Mouse (Mus musculus) hindbrain, embryonic 16.5 days (tissue): ENCODE measurements at regions not wholly inside any gene's neighbourhood (a gene's known extent, or its start where the extent isn't known, plus 50 kb on each side); places are given as distances from the start of the nearest gene placed in this dataset.
A peak's percentile ranks its signal among the peaks of the same experiment; 100 is the strongest.

Experiments used
- ATAC-seq: fragments of 200-750 bp; cut with Nextera tagmentation; 2 replicates; pipeline ENCODE4 v1.8.0; 2017; ENCODE audit warnings: moderate TSS enrichment, moderate library complexity
- H3K27ac ChIP-seq: fragments of 300-500 bp; sonication (generic); 2 replicates; pipeline ENCODE4 v1.5.1; 2014; ENCODE audit warnings: low read depth, mild to moderate bottlenecking, control low read depth, low read length, moderate library complexity
- H3K27me3 ChIP-seq: fragments of 300-500 bp; sonication (generic); replicated peaks from 2 replicates; pipeline ENCODE4 v1.6.1; 2014; ENCODE audit warnings: low read length; ENCODE audit not compliant: control insufficient read depth, insufficient read depth
- H3K36me3 ChIP-seq: fragments of 300-500 bp; sonication (generic); 2 replicates; pipeline ENCODE4 v1.6.1; 2014; ENCODE audit warnings: mild to moderate bottlenecking, low read length, moderate library complexity, mixed read lengths; ENCODE audit not compliant: control insufficient read depth, insufficient read depth
- H3K4me1 ChIP-seq: fragments of 300-500 bp; sonication (generic); 2 replicates; pipeline ENCODE4 v1.6.1; 2014; ENCODE audit warnings: low read depth, low read length; ENCODE audit not compliant: control insufficient read depth, insufficient read depth
- H3K4me2 ChIP-seq: fragments of 300-500 bp; sonication (generic); 2 replicates; pipeline ENCODE4 v1.6.1; 2014; ENCODE audit warnings: mild to moderate bottlenecking, low read length, control low read depth, moderate library complexity
- H3K4me3 ChIP-seq: fragments of 300-500 bp; sonication (generic); 2 replicates; pipeline ENCODE4 v1.5.1; 2014; ENCODE audit warnings: mild to moderate bottlenecking, low read length, control low read depth, moderate library complexity
- H3K9ac ChIP-seq: fragments of 300-500 bp; sonication (generic); 2 replicates; pipeline ENCODE4 v1.6.1; 2014; ENCODE audit warnings: low read depth, mild to moderate bottlenecking, control low read depth, low read length, moderate library complexity
- H3K9me3 ChIP-seq: fragments of 300-500 bp; sonication (generic); 2 replicates; pipeline ENCODE4 v1.6.1; 2014; ENCODE audit warnings: mild to moderate bottlenecking, low read length, moderate library complexity; ENCODE audit not compliant: control insufficient read depth
- WGBS: fragments of 180-500 bp; shearing (Covaris S2); extraction: QIAGEN DNeasy Blood & Tissue Kit; methylation state at CpG from one replicate; pipeline ENCODE4 v1.1.7; 2014; 5-methylcytosine and 5-hydroxymethylcytosine counted together

- Histone ChIP-seq H3K4me3 (no peak overlapping the region), H3K9ac (no peak overlapping the region)
- WGBS = 91% methylated on average over 5 of the region's 5 CpGs
Observed at GRCm38 (mm10) chr3:34885137-34885536, 234.9 kb downstream of the Sox2 start.

GRCm38 (mm10) chr3:34893381-34893780 is 243.2 kb downstream of the Sox2 start:
- no peak for ATAC-seq
- H3K27me3 ChIP-seq = no peaks in the 10 kb centered on the region
- WGBS = 94% methylated on average over 5 of the region's 5 CpGs
- H3K9ac ChIP-seq = no peak overlapping the region
- H3K27ac ChIP-seq = no peak overlapping the region
- H3K4me3 ChIP-seq = no peak overlapping the region
- H3K36me3 ChIP-seq = no peaks in the 10 kb centered on the region
- H3K9me3 ChIP-seq = peaks cover 7% of the 10 kb centered on the region; the same call in 1 of the 2 replicates
- no peaks in the 10 kb centered on the region for H3K4me1 ChIP-seq
- H3K4me2 ChIP-seq = no peak overlapping the region

More at GRCm38 (mm10) chr3:34885137-34885536, 234.9 kb downstream of the Sox2 start:
- no peak for ATAC-seq
- no peaks in the 10 kb centered on the region for H3K4me1 ChIP-seq
- no peaks in the 10 kb centered on the region for H3K9me3 ChIP-seq
- no peaks in the 10 kb centered on the region for H3K27me3 ChIP-seq
- H3K4me2 ChIP-seq = no peak overlapping the region
- no peak overlapping the region for H3K27ac ChIP-seq
- H3K36me3 ChIP-seq = no peaks in the 10 kb centered on the region

- Histone ChIP-seq H3K9ac (no peak overlapping the region), H3K4me3 (no peak overlapping the region), H3K4me2 (no peak overlapping the region), H3K27me3 (no peaks in the 10 kb centered on the region), H3K36me3 (no peaks in the 10 kb centered on the region), H3K4me1 (no peaks in the 10 kb centered on the region), H3K9me3 (no peaks in the 10 kb centered on the region), H3K27ac (no peak overlapping the region)
- no peak for ATAC-seq
- WGBS = 87% methylated on average over 8 of the region's 8 CpGs
Observed at GRCm38 (mm10) chr3:34903106-34903505, 252.9 kb downstream of the Sox2 start.

- no peak overlapping the region for H3K4me3 ChIP-seq
Observed at GRCm38 (mm10) chr3:34908489-34908888, 258.3 kb downstream of the Sox2 start.

GRCm38 (mm10) chr3:34909350-34909749 is 259.1 kb downstream of the Sox2 start:
- no peaks in the 10 kb centered on the region for H3K9me3 ChIP-seq
- no peak overlapping the region for H3K4me3 ChIP-seq
- H3K27me3 ChIP-seq = no peaks in the 10 kb centered on the region
- no peak overlapping the region for H3K4me2 ChIP-seq
- H3K9ac ChIP-seq = no peak overlapping the region
- no peak for ATAC-seq
- H3K27ac ChIP-seq = no peak overlapping the region
- 85% methylated on average over 3 of the region's 3 CpGs for WGBS
- no peaks in the 10 kb centered on the region for H3K36me3 ChIP-seq
- no peaks in the 10 kb centered on the region for H3K4me1 ChIP-seq

More at GRCm38 (mm10) chr3:34908489-34908888, 258.3 kb downstream of the Sox2 start:
- 89% methylated on average over 5 of the region's 5 CpGs for WGBS
- no peak overlapping the region for H3K27ac ChIP-seq
- no peak overlapping the region for H3K9ac ChIP-seq
- no peaks in the 10 kb centered on the region for H3K27me3 ChIP-seq
- H3K4me2 ChIP-seq = no peak overlapping the region
- H3K4me1 ChIP-seq = no peaks in the 10 kb centered on the region
- H3K9me3 ChIP-seq = no peaks in the 10 kb centered on the region
- no peaks in the 10 kb centered on the region for H3K36me3 ChIP-seq
- no peak for ATAC-seq

- H3K36me3 ChIP-seq = no peaks in the 10 kb centered on the region
- no peaks in the 10 kb centered on the region for H3K4me1 ChIP-seq
- H3K4me3 ChIP-seq = no peak overlapping the region
- H3K27me3 ChIP-seq = no peaks in the 10 kb centered on the region
- H3K27ac ChIP-seq = no peak overlapping the region
- ATAC-seq = no peak
- WGBS = 64% methylated on average over 6 of the region's 6 CpGs
- H3K4me2 ChIP-seq = no peak overlapping the region
- no peak overlapping the region for H3K9ac ChIP-seq
- no peaks in the 10 kb centered on the region for H3K9me3 ChIP-seq
Observed at GRCm38 (mm10) chr3:34918326-34918932, 268.2 kb downstream of the Sox2 start.

- no peak overlapping the region for H3K4me3 ChIP-seq
- no peaks in the 10 kb centered on the region for H3K27me3 ChIP-seq
- WGBS = 77% methylated on average over 5 of the region's 5 CpGs
- H3K36me3 ChIP-seq = no peaks in the 10 kb centered on the region
- no peaks in the 10 kb centered on the region for H3K9me3 ChIP-seq
- H3K4me2 ChIP-seq = no peak overlapping the region
- H3K9ac ChIP-seq = no peak overlapping the region
- no peak for ATAC-seq
- no peaks in the 10 kb centered on the region for H3K4me1 ChIP-seq
- H3K27ac ChIP-seq = no peak overlapping the region
Observed at GRCm38 (mm10) chr3:34920497-34920896, 270.3 kb downstream of the Sox2 start.

- no peak overlapping the region for H3K4me2 ChIP-seq
- H3K36me3 ChIP-seq = no peaks in the 10 kb centered on the region
- no peaks in the 10 kb centered on the region for H3K4me1 ChIP-seq
- no peaks in the 10 kb centered on the region for H3K9me3 ChIP-seq
- H3K27ac ChIP-seq = no peak overlapping the region
- peak; percentile 48; the same call in 1 of the 2 replicates for ATAC-seq
- H3K9ac ChIP-seq = no peak overlapping the region
- 27% methylated on average over 3 of the region's 3 CpGs for WGBS
- H3K4me3 ChIP-seq = no peak overlapping the region
- no peaks in the 10 kb centered on the region for H3K27me3 ChIP-seq
Observed at GRCm38 (mm10) chr3:34949867-34950266, 299.7 kb downstream of the Sox2 start.

- Histone ChIP-seq H3K27ac (no peak overlapping the region), H3K4me3 (no peak overlapping the region), H3K9ac (no peak overlapping the region), H3K9me3 (no peaks in the 10 kb centered on the region), H3K4me2 (no peak overlapping the region), H3K27me3 (no peaks in the 10 kb centered on the region), H3K36me3 (no peaks in the 10 kb centered on the region), H3K4me1 (no peaks in the 10 kb centered on the region)
- 44% methylated on average over 4 of the region's 4 CpGs for WGBS
- no peak for ATAC-seq
Observed at GRCm38 (mm10) chr3:34956183-34956582, 306.0 kb downstream of the Sox2 start.
